Mouse (Mus musculus): ENCODE measurements around the gene Vmn1r178.
"Not testable (repeated sequence)": the region's sequence is repeated elsewhere in the genome, so short reads cannot be mapped to it uniquely, and the experiment has no call there.

Vmn1r178 gene

DNA sequence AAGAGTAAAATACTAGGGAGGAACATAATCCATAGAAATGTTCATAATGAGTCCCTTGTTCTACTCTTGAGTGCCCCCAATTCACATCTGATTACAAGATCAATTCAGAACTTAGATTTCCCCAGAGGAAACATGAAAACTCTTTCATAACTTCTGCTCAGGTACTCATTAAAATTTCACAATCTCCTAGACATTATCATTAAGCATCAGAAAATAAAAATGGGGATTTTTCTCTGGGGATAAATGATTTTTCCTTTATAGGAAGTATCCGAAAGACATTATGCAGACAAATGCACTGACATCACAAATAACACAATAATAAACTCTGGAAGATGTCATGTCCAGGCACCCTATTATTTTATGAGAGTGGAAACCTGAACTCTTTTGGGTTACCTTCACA lies at the start of gene Vmn1r178:
Gene Vmn1r178 (plus strand): TSS at position 301 of the 400 bp plus-strand sequence.
- DNase-seq = no peak

DNA sequence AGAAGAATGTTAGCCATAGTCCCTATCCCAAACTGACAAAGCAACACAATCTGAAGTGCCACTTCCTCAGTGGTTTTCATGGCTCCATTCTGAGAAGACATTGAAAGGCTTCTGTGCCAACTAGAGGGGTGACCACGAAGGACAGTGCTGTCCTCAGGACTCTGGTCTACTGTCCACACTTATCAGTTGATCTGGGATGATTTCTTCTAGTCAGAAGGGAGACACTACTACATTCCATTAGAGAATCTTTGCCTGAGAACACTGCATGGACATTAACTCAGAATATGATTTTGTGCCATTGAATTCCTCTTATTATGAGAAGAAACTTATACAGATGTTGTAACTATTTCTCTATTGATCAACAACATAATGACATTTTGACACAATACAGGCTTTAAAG lies 25.5 kb upstream of the Vmn1r178 start, which contains the start of gene Vmn1r177:
Gene Vmn1r177 (minus strand): TSS at position 101 of the 400 bp plus-strand sequence.
- DNase-seq = not testable (repeated sequence)

GRCm38 (mm10) chr7:23876918-23877317 lies 14.9 kb upstream of the Vmn1r178 start:
- DNase-seq = not testable (repeated sequence)

GRCm38 (mm10) chr7:23926678-23927077 lies 34.9 kb downstream of the Vmn1r178 start, which contains the start of gene Vmn1r179:
TSS of gene Vmn1r179 (plus strand) at chr7:23926978.
- DNase-seq = no peak
